Mouse (Mus musculus) thymus, adult 2 months (tissue): Measurements from ENCODE around the gene Gm21976. TPM values are rescaled to one million over a fixed set of nuclear protein-coding genes. Genes with fewer than 3 reads are reported as not detected.

Source experiments
- DNase-seq: peaks from one replicate; pipeline ENCODE4 v3.0.0; 2021
- H3K27ac ChIP-seq: fragments of 200-500 bp; 2 replicates; pipeline ENCODE4 v1.5.1; 2012; ENCODE audit warnings: low read length, control low read depth; ENCODE audit not compliant: control insufficient read depth, insufficient read depth
- H3K27me3 ChIP-seq: fragments of 200-500 bp; 2 replicates; pipeline ENCODE4 v1.6.1; 2012; ENCODE audit warnings: mild to moderate bottlenecking, low read length, moderate library complexity, mixed read lengths; ENCODE audit not compliant: control insufficient read depth, insufficient read depth
- H3K36me3 ChIP-seq: fragments of 200-500 bp; 2 replicates; pipeline ENCODE4 v1.6.1; 2012; ENCODE audit warnings: mild to moderate bottlenecking, low read length, moderate library complexity; ENCODE audit not compliant: control insufficient read depth, insufficient read depth
- H3K4me1 ChIP-seq: fragments of 200-500 bp; replicated peaks from 2 replicates; pipeline ENCODE4 v1.6.1; 2012; ENCODE audit warnings: low read length; ENCODE audit not compliant: control insufficient read depth, insufficient read depth
- H3K4me3 ChIP-seq: fragments of 200-500 bp; 2 replicates; pipeline ENCODE4 v1.5.1; 2012; ENCODE audit warnings: mild to moderate bottlenecking, low read length, control low read depth, moderate library complexity; ENCODE audit not compliant: control insufficient read depth, insufficient read depth
- CTCF ChIP-seq: fragments of 200-500 bp; IDR thresholded peaks from 2 replicates; pipeline ENCODE4 v1.5.1; 2012; ENCODE audit warnings: mild to moderate bottlenecking, control low read depth, low read length, moderate library complexity, borderline replicate concordance; ENCODE audit not compliant: control insufficient read depth, poor library complexity, insufficient read depth; ENCODE audit errors: extremely low read depth
- POLR2A ChIP-seq: fragments of 200-500 bp; IDR thresholded peaks from 2 replicates; pipeline ENCODE4 v1.6.1; 2012; ENCODE audit warnings: mild to moderate bottlenecking, low read length, control low read depth, moderate library complexity; ENCODE audit not compliant: control insufficient read depth, poor library complexity, insufficient read depth; ENCODE audit errors: extremely low read depth
- WGBS: fragments of 180-500 bp; shearing (Covaris S2); methylation state at CpG from one replicate; pipeline ENCODE4 v1.1.7; 2018; 5-methylcytosine and 5-hydroxymethylcytosine counted together
- polyA plus RNA-seq: library from polyadenylated mRNA; depleted of rRNA; stranded (reverse); fragments of >200 nt; gene quantifications from 2 replicates; pipeline ENCODE4 v1.2.3, GENCODE M21; 2012

Gm21976 gene
- polyA plus RNA-seq, 1 experiment = 0.34 TPM

- no peak overlapping the region for H3K27ac ChIP-seq
- no peak for DNase-seq
- peaks cover 8% of the 10 kb centered on the region for H3K4me1 ChIP-seq
- H3K4me3 ChIP-seq = no peak overlapping the region
- no peaks in the 10 kb centered on the region for H3K36me3 ChIP-seq
- 82% methylated on average over 4 of the region's 4 CpGs for WGBS
- TF ChIP-seq CTCF (no peak), POLR2A (no peak)
- peaks cover 12% of the 10 kb centered on the region for H3K27me3 ChIP-seq
These were observed 69.8 kb downstream of the Gm21976 start for GRCm38 (mm10) chr13:98349491-98349890.

DNA sequence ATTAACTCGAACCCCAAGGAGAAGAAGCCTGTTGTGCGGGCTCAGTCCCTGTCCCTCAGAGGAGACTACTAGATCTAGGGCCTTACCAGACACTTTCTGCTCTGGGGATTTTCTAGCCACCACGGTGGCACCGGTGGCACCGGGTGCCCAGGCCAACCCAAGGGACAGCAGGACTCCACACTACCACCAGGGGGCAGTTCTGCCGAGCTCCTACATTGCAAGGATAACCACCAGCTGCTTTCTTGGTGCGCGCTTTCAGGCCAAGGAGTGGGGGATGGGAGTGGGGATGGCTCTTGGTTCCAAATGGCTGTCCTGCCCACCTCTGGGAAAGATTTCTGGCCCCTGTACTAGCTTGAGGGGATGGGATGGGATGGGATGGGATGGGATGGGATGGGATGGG is 71.8 kb downstream of the Gm21976 start:
- peak; percentile 19 for DNase-seq

DNA sequence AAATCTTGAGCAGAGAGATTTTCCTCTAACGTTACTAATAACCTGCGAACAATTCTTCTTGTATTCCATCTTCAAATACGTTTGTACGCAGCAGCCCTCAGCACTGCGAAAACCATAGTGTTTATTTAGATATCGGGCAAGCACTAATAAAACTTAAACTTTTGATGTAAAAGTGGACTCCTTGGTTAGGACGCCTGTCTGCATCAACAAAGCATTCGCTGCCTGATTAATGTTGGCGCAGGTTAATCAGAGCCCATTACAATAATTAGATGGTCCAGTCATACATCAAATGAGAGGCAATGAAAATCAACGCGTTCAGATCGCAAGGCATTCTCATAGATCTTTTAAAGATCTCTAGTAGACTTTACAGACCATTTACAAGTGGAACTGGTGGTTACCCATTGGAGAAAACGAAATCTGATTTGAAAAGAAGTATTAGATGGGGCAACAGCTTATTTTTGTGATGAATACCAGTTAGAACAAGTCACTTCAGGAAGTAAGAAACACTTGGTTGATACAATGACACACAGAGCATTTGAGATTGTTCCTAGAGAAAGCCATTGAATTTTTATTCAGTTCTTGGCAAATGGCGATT is 72.8 kb downstream of the Gm21976 start:
- Histone ChIP-seq H3K36me3 (no peaks in the 10 kb centered on the region), H3K27ac (no peak overlapping the region), H3K27me3 (peaks cover 26% of the 10 kb centered on the region), H3K4me3 (no peak overlapping the region), H3K4me1 (peaks cover 11% of the 10 kb centered on the region)
- WGBS = 18% methylated on average over 14 of the region's 14 CpGs
- TF ChIP-seq CTCF (no peak), POLR2A (no peak)
- no peak for DNase-seq

More for the DNA sequence above, 71.8 kb downstream of the Gm21976 start:
- peak; percentile 43; the same call in 1 of the 2 replicates for TF ChIP-seq CTCF
- no peak for TF ChIP-seq POLR2A
- peaks cover 11% of the 10 kb centered on the region for H3K4me1 ChIP-seq
- WGBS = 14% methylated on average over 8 of the region's 8 CpGs
- no peak overlapping the region for H3K4me3 ChIP-seq
- no peaks in the 10 kb centered on the region for H3K36me3 ChIP-seq
- no peak overlapping the region for H3K27ac ChIP-seq
- H3K27me3 ChIP-seq = peaks cover 26% of the 10 kb centered on the region

GRCm38 (mm10) chr13:98353709-98354089 is 74.0 kb downstream of the Gm21976 start:
- Histone ChIP-seq H3K4me1 (peaks cover 11% of the 10 kb centered on the region), H3K36me3 (no peaks in the 10 kb centered on the region), H3K27ac (no peak overlapping the region), H3K4me3 (no peak overlapping the region), H3K27me3 (peaks cover 28% of the 10 kb centered on the region)
- WGBS = 7% methylated on average over 13 of the region's 13 CpGs
- no peak for DNase-seq
- TF ChIP-seq POLR2A (no peak), CTCF (no peak)

- no peak for TF ChIP-seq POLR2A
- TF ChIP-seq CTCF = no peak
- H3K27me3 ChIP-seq = peaks cover 28% of the 10 kb centered on the region
- H3K4me3 ChIP-seq = peak within 1 kb of the TSS; percentile 3
These were observed 74.6 kb downstream of the Gm21976 start, which contains the start of gene Foxd1 for GRCm38 (mm10) chr13:98354090-98354801. Gene Foxd1 (plus strand): TSS chr13:98354242.

DNA sequence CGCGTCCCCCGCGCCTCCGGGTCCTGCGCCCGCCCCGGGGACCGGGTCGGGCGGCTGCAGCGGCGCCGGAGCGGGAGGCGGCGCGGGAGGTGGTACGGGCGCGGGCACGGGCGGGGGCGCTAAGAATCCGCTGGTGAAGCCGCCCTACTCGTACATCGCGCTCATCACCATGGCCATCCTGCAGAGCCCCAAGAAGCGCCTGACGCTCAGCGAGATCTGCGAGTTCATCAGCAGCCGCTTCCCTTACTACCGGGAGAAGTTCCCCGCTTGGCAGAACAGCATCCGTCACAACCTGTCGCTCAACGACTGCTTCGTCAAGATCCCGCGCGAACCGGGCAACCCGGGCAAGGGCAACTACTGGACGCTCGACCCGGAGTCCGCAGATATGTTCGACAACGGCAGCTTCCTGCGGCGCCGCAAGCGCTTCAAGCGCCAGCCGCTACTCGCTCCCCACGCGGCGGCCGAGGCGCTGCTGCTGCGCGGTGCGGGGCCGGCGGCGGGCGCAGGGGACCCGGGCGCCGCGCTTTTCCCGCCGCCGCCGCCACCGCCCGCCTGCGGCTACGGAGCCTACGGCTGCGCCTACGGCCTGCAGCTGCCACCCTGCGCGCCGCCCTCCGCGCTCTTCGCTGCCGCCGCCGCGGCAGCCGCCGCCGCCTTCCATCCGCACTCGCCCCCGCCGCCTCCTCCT is 75.3 kb downstream of the Gm21976 start:
- H3K36me3 ChIP-seq = no peaks in the 10 kb centered on the region
- H3K27ac ChIP-seq = no peak overlapping the region
- peaks cover 32% of the 10 kb centered on the region for H3K27me3 ChIP-seq
- WGBS = 3% methylated on average over 98 of the region's 102 CpGs
- peak overlapping the region; percentile 3; the same call in 1 of the 2 replicates for H3K4me3 ChIP-seq
- no peak for TF ChIP-seq CTCF
- TF ChIP-seq POLR2A = no peak
- peaks cover 11% of the 10 kb centered on the region for H3K4me1 ChIP-seq
- peak; percentile 3 for DNase-seq

More at GRCm38 (mm10) chr13:98354090-98354801, 74.6 kb downstream of the Gm21976 start, which contains the start of gene Foxd1:
- Histone ChIP-seq H3K27ac (no peak within 1 kb of the TSS), H3K4me1 (peaks cover 11% of the 10 kb centered on the region), H3K36me3 (no peaks in the 10 kb centered on the region)
- WGBS = 2% methylated on average over 72 of the region's 76 CpGs
- DNase-seq = peak; percentile 7
